Mouse (Mus musculus) R1 (cell line): Measurements from ENCODE around the gene Vmn1r222.
A peak's percentile ranks its signal among the peaks of the same experiment; 100 is the strongest.
"Not testable (repeated sequence)": the region's sequence is repeated elsewhere in the genome, so short reads cannot be mapped to it uniquely, and the experiment has no call there.

ENCODE experiments used
- DNase-seq: peaks from one replicate; pipeline ENCODE4 v3.0.0-alpha.2; 2018; ENCODE audit warnings: low read depth, low spot score

Gene Vmn1r222

GRCm38 (mm10) chr13:23235847-23236246 is at the start of gene Vmn1r222:
Gene Vmn1r222, minus strand, starts transcription at chr13:23235947.
- DNase-seq, result not testable (repeated sequence)

GRCm38 (mm10) chr13:23285191-23285920 is 49.6 kb upstream of the Vmn1r222 start:
- DNase-seq, result peak; percentile 78

GRCm38 (mm10) chr13:23279992-23280391 is 44.2 kb upstream of the Vmn1r222 start:
- DNase-seq, result peak; percentile 13

GRCm38 (mm10) chr13:23279576-23279975 is 43.8 kb upstream of the Vmn1r222 start:
- peak; percentile 90 for DNase-seq

- peak; percentile 92 for DNase-seq
Observed at GRCm38 (mm10) chr13:23270321-23271101, 34.8 kb upstream of the Vmn1r222 start.

GRCm38 (mm10) chr13:23269681-23270080 is 33.9 kb upstream of the Vmn1r222 start:
- peak; percentile 59 for DNase-seq

GRCm38 (mm10) chr13:23269127-23269526 is 33.4 kb upstream of the Vmn1r222 start:
- DNase-seq, result peak; percentile 68

GRCm38 (mm10) chr13:23268606-23269005 is 32.9 kb upstream of the Vmn1r222 start:
- DNase-seq, result not testable (repeated sequence)

GRCm38 (mm10) chr13:23258546-23259048 is 22.9 kb upstream of the Vmn1r222 start:
- no peak for DNase-seq

GRCm38 (mm10) chr13:23246834-23247233 is 11.1 kb upstream of the Vmn1r222 start, which contains the start of gene Vmn1r223:
Gene Vmn1r223, plus strand, starts transcription at chr13:23247134.
- DNase-seq, result not testable (repeated sequence)

GRCm38 (mm10) chr13:23213827-23214226 is 21.9 kb downstream of the Vmn1r222 start, which contains the start of gene Vmn1r221:
Gene Vmn1r221, plus strand, starts transcription at chr13:23214127.
- not testable (repeated sequence) for DNase-seq

- not testable (repeated sequence) for DNase-seq
Observed at GRCm38 (mm10) chr13:23203885-23204284, 31.9 kb downstream of the Vmn1r222 start.

GRCm38 (mm10) chr13:23187875-23188274 is 47.9 kb downstream of the Vmn1r222 start, which contains the start of gene Vmn1r220:
Gene Vmn1r220, minus strand, starts transcription at chr13:23187975.
- no peak for DNase-seq
